Mouse (Mus musculus): Measurements from ENCODE around the gene Pptc7. TPM values are rescaled to one million over a fixed set of nuclear protein-coding genes. Genes with fewer than 3 reads are reported as not detected.

The Pptc7 gene
- polyA plus RNA-seq, 1 experiment = 48.0 TPM

- H3K4me3 ChIP-seq (ENCODE audit: control insufficient read depth, low read depth, low read length) = no peak overlapping the region
- H3K36me3 ChIP-seq (ENCODE audit: control insufficient read depth, insufficient read depth, low read length) = peaks cover 1% of the 10 kb centered on the region
- peaks cover 4% of the 10 kb centered on the region; the same call in 1 of the 2 replicates for H3K4me1 ChIP-seq (ENCODE audit: control insufficient read depth, insufficient read depth, low read length)
- H3K27me3 ChIP-seq (ENCODE audit: control insufficient read depth, insufficient read depth, low read length) = no peaks in the 10 kb centered on the region
- H3K27ac ChIP-seq (ENCODE audit: control insufficient read depth, insufficient read depth, low read depth, low read length) = no peak overlapping the region
- TF ChIP-seq CTCF (IDR thresholded peaks at IDR 0.05; ENCODE audit: control insufficient read depth, insufficient read depth, insufficient replicate concordance, low read depth, low read length) (no peak), POLR2A (IDR thresholded peaks at IDR 0.05; ENCODE audit: control insufficient read depth, low read depth, low read length) (no peak)
These were observed 35.5 kb downstream of the Pptc7 start for GRCm38 (mm10) chr5:122319474-122320204.

- TF ChIP-seq CTCF (IDR thresholded peaks at IDR 0.05; ENCODE audit: control insufficient read depth, insufficient read depth, insufficient replicate concordance, low read depth, low read length) (no peak), POLR2A (IDR thresholded peaks at IDR 0.05; ENCODE audit: control insufficient read depth, low read depth, low read length) (no peak)
- H3K27me3 ChIP-seq (ENCODE audit: control insufficient read depth, insufficient read depth, low read length) = no peaks in the 10 kb centered on the region
- no peak overlapping the region for H3K4me3 ChIP-seq (ENCODE audit: control insufficient read depth, low read depth, low read length)
- peaks cover 4% of the 10 kb centered on the region; the same call in 1 of the 2 replicates for H3K4me1 ChIP-seq (ENCODE audit: control insufficient read depth, insufficient read depth, low read length)
- H3K36me3 ChIP-seq (ENCODE audit: control insufficient read depth, insufficient read depth, low read length) = peaks cover 1% of the 10 kb centered on the region
- H3K27ac ChIP-seq (ENCODE audit: control insufficient read depth, insufficient read depth, low read depth, low read length) = no peak overlapping the region
These were observed 36.1 kb downstream of the Pptc7 start for GRCm38 (mm10) chr5:122320205-122320781.

GRCm38 (mm10) chr5:122323523-122323922, 39.4 kb downstream of the Pptc7 start:
- H3K36me3 ChIP-seq (ENCODE audit: control insufficient read depth, insufficient read depth, low read length) = peaks cover 1% of the 10 kb centered on the region
- TF ChIP-seq CTCF (IDR thresholded peaks at IDR 0.05; ENCODE audit: control insufficient read depth, insufficient read depth, insufficient replicate concordance, low read depth, low read length) (no peak), POLR2A (IDR thresholded peaks at IDR 0.05; ENCODE audit: control insufficient read depth, low read depth, low read length) (no peak)

GRCm38 (mm10) chr5:122324608-122325431, 40.7 kb downstream of the Pptc7 start:
- TF ChIP-seq POLR2A (IDR thresholded peaks at IDR 0.05; ENCODE audit: control insufficient read depth, low read depth, low read length) (no peak), CTCF (IDR thresholded peaks at IDR 0.05; ENCODE audit: control insufficient read depth, insufficient read depth, insufficient replicate concordance, low read depth, low read length) (no peak)
- H3K36me3 ChIP-seq (ENCODE audit: control insufficient read depth, insufficient read depth, low read length) = peaks cover 1% of the 10 kb centered on the region
- H3K4me1 ChIP-seq (ENCODE audit: control insufficient read depth, insufficient read depth, low read length) = no peaks in the 10 kb centered on the region
- H3K27me3 ChIP-seq (ENCODE audit: control insufficient read depth, insufficient read depth, low read length) = no peaks in the 10 kb centered on the region
- no peak overlapping the region for H3K4me3 ChIP-seq (ENCODE audit: control insufficient read depth, low read depth, low read length)
- no peak overlapping the region for H3K27ac ChIP-seq (ENCODE audit: control insufficient read depth, insufficient read depth, low read depth, low read length)

More at GRCm38 (mm10) chr5:122323523-122323922, 39.4 kb downstream of the Pptc7 start:
- Histone ChIP-seq H3K27me3 (ENCODE audit: control insufficient read depth, insufficient read depth, low read length) (no peaks in the 10 kb centered on the region), H3K4me3 (ENCODE audit: control insufficient read depth, low read depth, low read length) (no peak overlapping the region), H3K27ac (ENCODE audit: control insufficient read depth, insufficient read depth, low read depth, low read length) (no peak overlapping the region), H3K4me1 (ENCODE audit: control insufficient read depth, insufficient read depth, low read length) (no peaks in the 10 kb centered on the region)

- TF ChIP-seq POLR2A (IDR thresholded peaks at IDR 0.05; ENCODE audit: control insufficient read depth, low read depth, low read length) (no peak), CTCF (IDR thresholded peaks at IDR 0.05; ENCODE audit: control insufficient read depth, insufficient read depth, insufficient replicate concordance, low read depth, low read length) (no peak)
- Histone ChIP-seq H3K27me3 (ENCODE audit: control insufficient read depth, insufficient read depth, low read length) (no peaks in the 10 kb centered on the region), H3K4me1 (ENCODE audit: control insufficient read depth, insufficient read depth, low read length) (no peaks in the 10 kb centered on the region), H3K27ac (ENCODE audit: control insufficient read depth, insufficient read depth, low read depth, low read length) (no peak overlapping the region), H3K4me3 (ENCODE audit: control insufficient read depth, low read depth, low read length) (no peak overlapping the region), H3K36me3 (ENCODE audit: control insufficient read depth, insufficient read depth, low read length) (peaks cover 1% of the 10 kb centered on the region)
These were observed 41.3 kb downstream of the Pptc7 start for GRCm38 (mm10) chr5:122325477-122325876.

- H3K27me3 ChIP-seq (ENCODE audit: control insufficient read depth, insufficient read depth, low read length) = no peaks in the 10 kb centered on the region
- H3K36me3 ChIP-seq (ENCODE audit: control insufficient read depth, insufficient read depth, low read length) = peaks cover 1% of the 10 kb centered on the region
- H3K4me1 ChIP-seq (ENCODE audit: control insufficient read depth, insufficient read depth, low read length) = no peaks in the 10 kb centered on the region
- TF ChIP-seq POLR2A (IDR thresholded peaks at IDR 0.05; ENCODE audit: control insufficient read depth, low read depth, low read length) (no peak), CTCF (IDR thresholded peaks at IDR 0.05; ENCODE audit: control insufficient read depth, insufficient read depth, insufficient replicate concordance, low read depth, low read length) (no peak)
- no peak overlapping the region for H3K4me3 ChIP-seq (ENCODE audit: control insufficient read depth, low read depth, low read length)
- H3K27ac ChIP-seq (ENCODE audit: control insufficient read depth, insufficient read depth, low read depth, low read length) = no peak overlapping the region
These were observed 43.1 kb downstream of the Pptc7 start for GRCm38 (mm10) chr5:122327283-122327682.

- TF ChIP-seq POLR2A (IDR thresholded peaks at IDR 0.05; ENCODE audit: control insufficient read depth, low read depth, low read length) (no peak), CTCF (IDR thresholded peaks at IDR 0.05; ENCODE audit: control insufficient read depth, insufficient read depth, insufficient replicate concordance, low read depth, low read length) (no peak)
- H3K36me3 ChIP-seq (ENCODE audit: control insufficient read depth, insufficient read depth, low read length) = no peaks in the 10 kb centered on the region; the same call in 1 of the 2 replicates
- no peak overlapping the region for H3K4me3 ChIP-seq (ENCODE audit: control insufficient read depth, low read depth, low read length)
- H3K4me1 ChIP-seq (ENCODE audit: control insufficient read depth, insufficient read depth, low read length) = no peaks in the 10 kb centered on the region
- H3K27me3 ChIP-seq (ENCODE audit: control insufficient read depth, insufficient read depth, low read length) = no peaks in the 10 kb centered on the region
- H3K27ac ChIP-seq (ENCODE audit: control insufficient read depth, insufficient read depth, low read depth, low read length) = no peak overlapping the region
These were observed 46.1 kb downstream of the Pptc7 start for GRCm38 (mm10) chr5:122330269-122330668.
